Mouse (Mus musculus): ENCODE measurements around the gene Mmaa. TPM values are rescaled to one million over a fixed set of nuclear protein-coding genes. Genes with fewer than 3 reads are reported as not detected.
A peak's percentile ranks its signal among the peaks of the same experiment; 100 is the strongest.

Gene Mmaa
- polyA plus RNA-seq, 1 experiment from 2014 or later: 10.0 TPM

GRCm38 (mm10) chr8:79243422-79243821 lies 51.3 kb downstream of the Mmaa start:
- H3K4me2 ChIP-seq (replicated peaks; ENCODE audit: low read depth): no peak overlapping the region
- no peaks in the 10 kb centered on the region for H3K9me3 ChIP-seq (ENCODE audit: control insufficient read depth, low read length)
- H3K4me3 ChIP-seq (ENCODE audit: low read depth, low read length): no peak overlapping the region
- TF ChIP-seq CTCF (IDR thresholded peaks at IDR 0.05; ENCODE audit: low read depth) (no peak), EP300 (optimal IDR thresholded peaks at IDR 0.05) (no peak)
- no peak overlapping the region for H3K9ac ChIP-seq (ENCODE audit: low read length)
- no peaks in the 10 kb centered on the region for H3K27me3 ChIP-seq (ENCODE audit: control insufficient read depth, insufficient read depth, low read length)
- H3K4me1 ChIP-seq (replicated peaks; ENCODE audit: control insufficient read depth, insufficient read depth): no peaks in the 10 kb centered on the region
- no peak overlapping the region for H3K27ac ChIP-seq (replicated peaks)
- WGBS: 47% methylated on average over 2 of the region's 2 CpGs
- 0 out of 2 replicates have a peak, but pooled peaks have one; percentile 47 for ATAC-seq (ENCODE audit: low FRiP score, low TSS enrichment)
- no peak for DNase-seq (ENCODE audit: low spot score)
- H3K36me3 ChIP-seq (ENCODE audit: control insufficient read depth, insufficient read depth, low read length): no peaks in the 10 kb centered on the region

GRCm38 (mm10) chr8:79239996-79240395 lies 54.7 kb downstream of the Mmaa start:
- Histone ChIP-seq H3K4me1 (replicated peaks; ENCODE audit: control insufficient read depth, insufficient read depth) (no peaks in the 10 kb centered on the region), H3K4me2 (replicated peaks; ENCODE audit: low read depth) (no peak overlapping the region), H3K9me3 (ENCODE audit: control insufficient read depth, low read length) (no peaks in the 10 kb centered on the region), H3K27me3 (ENCODE audit: control insufficient read depth, insufficient read depth, low read length) (no peaks in the 10 kb centered on the region), H3K9ac (ENCODE audit: low read length) (no peak overlapping the region), H3K4me3 (ENCODE audit: low read depth, low read length) (no peak overlapping the region), H3K27ac (replicated peaks) (no peak overlapping the region), H3K36me3 (ENCODE audit: control insufficient read depth, insufficient read depth, low read length) (no peaks in the 10 kb centered on the region)
- ATAC-seq (ENCODE audit: low FRiP score, low TSS enrichment) (no peak), DNase-seq (ENCODE audit: low spot score) (no peak)
- 64% methylated on average over 7 of the region's 7 CpGs for WGBS
- TF ChIP-seq CTCF (IDR thresholded peaks at IDR 0.05; ENCODE audit: low read depth) (no peak), EP300 (optimal IDR thresholded peaks at IDR 0.05) (no peak)

DNA sequence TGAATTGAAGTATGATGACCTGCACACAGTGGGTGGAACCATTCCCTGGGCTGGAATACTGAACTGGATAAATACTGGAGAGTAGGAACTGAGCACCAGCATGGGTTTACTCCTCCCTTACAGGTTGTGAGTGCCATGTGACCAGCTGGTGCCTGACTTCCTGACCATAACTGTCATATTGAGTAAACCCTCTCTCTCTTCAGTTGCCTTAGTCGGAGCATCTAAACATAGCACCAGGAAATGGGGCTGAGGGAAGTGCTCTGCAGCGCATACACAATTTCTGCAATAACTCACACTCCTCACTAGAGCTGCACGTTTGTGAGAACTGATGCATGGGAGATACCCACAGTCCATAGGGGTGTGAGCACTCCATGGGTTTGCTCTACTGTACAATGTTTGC lies 55.4 kb downstream of the Mmaa start:
- H3K4me3 ChIP-seq (ENCODE audit: low read depth, low read length): no peak overlapping the region
- no peaks in the 10 kb centered on the region for H3K4me1 ChIP-seq (replicated peaks; ENCODE audit: control insufficient read depth, insufficient read depth)
- DNase-seq (ENCODE audit: low spot score) (no peak), ATAC-seq (ENCODE audit: low FRiP score, low TSS enrichment) (no peak)
- WGBS: 76% methylated on average over 3 of the region's 3 CpGs
- H3K9me3 ChIP-seq (ENCODE audit: control insufficient read depth, low read length): no peaks in the 10 kb centered on the region
- no peak overlapping the region for H3K4me2 ChIP-seq (replicated peaks; ENCODE audit: low read depth)
- TF ChIP-seq EP300 (optimal IDR thresholded peaks at IDR 0.05): no peak
- no peak for TF ChIP-seq CTCF (IDR thresholded peaks at IDR 0.05; ENCODE audit: low read depth)
- no peaks in the 10 kb centered on the region for H3K27me3 ChIP-seq (ENCODE audit: control insufficient read depth, insufficient read depth, low read length)
- H3K27ac ChIP-seq (replicated peaks): no peak overlapping the region
- H3K9ac ChIP-seq (ENCODE audit: low read length): no peak overlapping the region
- H3K36me3 ChIP-seq (ENCODE audit: control insufficient read depth, insufficient read depth, low read length): no peaks in the 10 kb centered on the region

DNA sequence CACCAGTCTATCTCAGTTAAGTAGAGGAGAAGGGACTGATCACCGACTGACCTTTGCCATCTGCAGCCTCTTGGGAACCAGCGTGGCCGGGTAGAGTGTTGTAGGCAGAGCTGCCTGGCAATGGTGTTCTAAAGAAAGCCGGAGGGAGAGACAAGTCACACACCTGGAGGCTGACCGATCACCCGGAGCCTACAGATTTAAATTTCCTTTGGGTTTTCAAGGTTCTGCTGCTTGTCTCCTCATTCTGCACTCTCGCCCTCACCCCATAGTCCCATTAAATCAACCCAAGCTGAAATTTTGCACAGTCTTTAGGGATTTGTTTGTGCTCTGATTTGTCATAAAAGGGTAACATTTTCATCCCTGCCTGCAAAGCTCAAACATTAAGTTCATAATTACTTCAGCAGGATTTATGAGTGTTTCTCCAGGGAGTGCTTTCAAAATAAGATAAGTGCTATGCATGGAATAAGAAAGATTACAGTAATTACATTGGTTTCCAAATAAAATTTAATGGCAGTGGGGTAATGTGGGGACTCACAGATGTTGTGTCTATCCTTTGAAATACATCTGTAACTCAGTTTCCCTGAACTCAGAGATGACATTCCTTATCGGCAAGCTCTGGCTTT lies 65.4 kb downstream of the Mmaa start:
- H3K9me3 ChIP-seq (ENCODE audit: control insufficient read depth, low read length): no peaks in the 10 kb centered on the region
- no peak overlapping the region for H3K9ac ChIP-seq (ENCODE audit: low read length)
- H3K4me3 ChIP-seq (ENCODE audit: low read depth, low read length): no peak overlapping the region
- H3K4me1 ChIP-seq (replicated peaks; ENCODE audit: control insufficient read depth, insufficient read depth): no peaks in the 10 kb centered on the region
- DNase-seq (ENCODE audit: low spot score) (no peak), ATAC-seq (ENCODE audit: low FRiP score, low TSS enrichment) (no peak)
- no peaks in the 10 kb centered on the region for H3K27me3 ChIP-seq (ENCODE audit: control insufficient read depth, insufficient read depth, low read length)
- H3K4me2 ChIP-seq (replicated peaks; ENCODE audit: low read depth): no peak overlapping the region
- no peak overlapping the region for H3K27ac ChIP-seq (replicated peaks)
- TF ChIP-seq CTCF (IDR thresholded peaks at IDR 0.05; ENCODE audit: low read depth): no peak
- no peak for TF ChIP-seq EP300 (optimal IDR thresholded peaks at IDR 0.05)
- WGBS: 81% methylated on average over 8 of the region's 8 CpGs
- H3K36me3 ChIP-seq (ENCODE audit: control insufficient read depth, insufficient read depth, low read length): no peaks in the 10 kb centered on the region

GRCm38 (mm10) chr8:79227916-79228315 lies 66.8 kb downstream of the Mmaa start:
- Histone ChIP-seq H3K9ac (ENCODE audit: low read length) (no peak overlapping the region), H3K4me3 (ENCODE audit: low read depth, low read length) (no peak overlapping the region), H3K36me3 (ENCODE audit: control insufficient read depth, insufficient read depth, low read length) (no peaks in the 10 kb centered on the region), H3K27ac (replicated peaks) (no peak overlapping the region), H3K4me2 (replicated peaks; ENCODE audit: low read depth) (no peak overlapping the region), H3K9me3 (ENCODE audit: control insufficient read depth, low read length) (no peaks in the 10 kb centered on the region), H3K27me3 (ENCODE audit: control insufficient read depth, insufficient read depth, low read length) (no peaks in the 10 kb centered on the region), H3K4me1 (replicated peaks; ENCODE audit: control insufficient read depth, insufficient read depth) (no peaks in the 10 kb centered on the region)
- DNase-seq (ENCODE audit: low spot score): no peak
- 70% methylated on average over 3 of the region's 3 CpGs for WGBS
- ATAC-seq (ENCODE audit: low FRiP score, low TSS enrichment): no peak
- no peak for TF ChIP-seq CTCF (IDR thresholded peaks at IDR 0.05; ENCODE audit: low read depth)
- TF ChIP-seq EP300 (optimal IDR thresholded peaks at IDR 0.05): no peak

DNA sequence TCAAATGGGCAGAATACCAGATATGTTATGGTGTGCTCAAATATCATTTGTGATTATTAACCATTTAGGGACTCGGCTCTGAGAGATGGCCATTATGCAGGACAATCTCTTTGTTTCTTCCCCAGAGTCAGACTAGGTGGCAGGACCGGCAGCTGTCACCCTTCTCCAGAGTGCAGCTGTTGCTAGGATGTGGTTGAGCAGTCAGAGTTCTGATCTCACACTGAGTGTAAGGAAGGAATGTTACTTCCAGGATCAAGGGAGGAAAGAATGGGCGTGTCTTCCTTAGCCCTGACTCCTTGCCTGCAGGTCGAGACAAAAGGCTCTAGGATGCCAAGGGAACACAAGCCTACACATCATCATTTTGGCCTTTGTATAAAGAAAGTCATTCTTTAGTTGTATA lies 67.5 kb downstream of the Mmaa start:
- DNase-seq (ENCODE audit: low spot score) (no peak), ATAC-seq (ENCODE audit: low FRiP score, low TSS enrichment) (no peak)
- Histone ChIP-seq H3K9me3 (ENCODE audit: control insufficient read depth, low read length) (no peaks in the 10 kb centered on the region), H3K9ac (ENCODE audit: low read length) (no peak overlapping the region), H3K27ac (replicated peaks) (no peak overlapping the region), H3K27me3 (ENCODE audit: control insufficient read depth, insufficient read depth, low read length) (no peaks in the 10 kb centered on the region), H3K36me3 (ENCODE audit: control insufficient read depth, insufficient read depth, low read length) (no peaks in the 10 kb centered on the region), H3K4me1 (replicated peaks; ENCODE audit: control insufficient read depth, insufficient read depth) (no peaks in the 10 kb centered on the region), H3K4me3 (ENCODE audit: low read depth, low read length) (no peak overlapping the region), H3K4me2 (replicated peaks; ENCODE audit: low read depth) (no peak overlapping the region)
- TF ChIP-seq EP300 (optimal IDR thresholded peaks at IDR 0.05): no peak
- TF ChIP-seq CTCF (IDR thresholded peaks at IDR 0.05; ENCODE audit: low read depth): no peak
- WGBS: 78% methylated on average over 4 of the region's 4 CpGs
